Mouse (Mus musculus): ENCODE measurements around the gene Pigt.

DNA sequence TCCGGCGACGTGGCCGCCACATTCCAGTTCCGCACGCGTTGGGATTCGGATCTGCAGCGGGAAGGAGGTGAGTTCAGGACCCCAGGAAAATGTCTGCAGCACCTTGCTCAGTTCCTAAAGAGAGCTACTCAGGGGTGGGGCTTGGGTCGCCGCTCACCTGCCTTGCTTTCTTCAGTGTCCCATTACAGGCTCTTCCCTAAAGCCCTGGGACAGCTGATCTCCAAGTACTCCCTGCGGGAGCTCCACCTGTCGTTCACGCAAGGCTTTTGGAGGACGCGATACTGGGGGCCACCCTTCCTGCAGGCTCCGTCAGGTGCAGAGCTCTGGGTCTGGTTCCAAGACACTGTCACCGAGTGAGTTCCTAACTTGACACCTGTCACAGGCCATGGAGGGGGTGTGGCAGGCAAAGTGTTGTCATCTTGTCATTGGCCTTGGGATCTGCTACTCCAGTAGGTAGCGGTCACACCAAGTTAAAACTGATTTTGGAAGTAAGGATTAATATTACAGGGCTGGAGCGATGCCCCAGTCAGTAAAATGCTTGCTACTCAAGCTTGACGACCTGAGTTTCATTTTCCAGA lies 460 bp downstream of the Pigt start:
- TF ChIP-seq CTCF (IDR thresholded peaks at IDR 0.05; ENCODE audit: control insufficient read depth, insufficient read depth, low read length) = no peak
- no peak for TF ChIP-seq POLR2A (IDR thresholded peaks at IDR 0.05; ENCODE audit: borderline replicate concordance, control insufficient read depth, low read depth, low read length)

All from bone marrow, adult 2 months (tissue).